Mouse (Mus musculus) erythroblast, embryonic 14.5 days (primary cell): ENCODE results near the gene Lgals8.

Experiments
- GATA1 ChIP-seq: IDR thresholded peaks from 2 replicates; pipeline ENCODE4 v1.6.1; 2012; ENCODE audit warnings: low read length, inconsistent platforms, mixed read lengths
- TAL1 ChIP-seq: IDR thresholded peaks from 3 replicates; pipeline ENCODE4 v1.6.1; 2012; ENCODE audit warnings: low read length, inconsistent platforms, mixed read lengths

DNA sequence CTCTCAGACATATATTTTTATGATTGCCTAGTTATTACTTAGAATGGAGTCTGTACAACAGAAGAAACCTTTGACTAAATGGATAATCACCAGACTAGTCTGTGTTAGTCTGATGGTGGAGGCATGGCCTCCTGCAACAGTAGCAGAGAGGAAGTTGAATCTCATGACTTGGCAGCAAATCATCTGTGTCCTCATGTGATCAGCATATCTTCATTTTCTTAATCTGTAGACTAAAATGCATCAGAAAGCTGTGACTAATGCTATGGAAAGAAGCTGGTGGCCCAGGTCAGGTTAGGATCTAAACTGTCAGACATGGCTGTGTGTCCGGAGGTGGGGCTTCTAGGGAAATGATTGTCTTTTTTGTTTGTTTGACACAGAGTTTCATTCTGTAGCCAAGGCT, 3.7 kb upstream of the Lgals8 start:
- TF ChIP-seq TAL1, result no peak
- no peak for TF ChIP-seq GATA1
